Mouse (Mus musculus): ENCODE results near the gene Mecom.

Gene Mecom

GRCm38 (mm10) chr3:30101146-30101545 lies 446.7 kb downstream of the Mecom start:
- 89% methylated on average over 4 of the region's 4 CpGs for WGBS

DNA sequence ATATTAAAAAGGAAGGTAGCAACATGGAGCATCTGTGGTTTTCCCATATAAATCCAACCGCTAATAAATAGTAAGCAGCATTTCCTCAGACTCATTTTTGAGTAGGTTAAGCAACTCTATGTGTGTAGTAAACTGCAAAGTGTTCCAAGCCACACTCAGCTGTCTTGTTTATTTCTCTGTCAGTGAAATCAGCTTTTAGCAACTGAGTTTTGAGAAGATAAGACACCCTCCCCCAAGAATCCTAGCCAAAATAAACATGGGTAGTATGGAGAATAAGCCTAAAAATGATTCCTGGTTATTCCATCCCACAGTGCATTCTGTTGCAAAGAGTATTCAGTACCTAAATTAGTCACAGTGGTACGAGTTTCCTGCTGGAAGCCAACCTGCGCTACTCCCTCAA lies 450.1 kb downstream of the Mecom start:
- WGBS = 83% methylated on average over 3 of the region's 3 CpGs

DNA sequence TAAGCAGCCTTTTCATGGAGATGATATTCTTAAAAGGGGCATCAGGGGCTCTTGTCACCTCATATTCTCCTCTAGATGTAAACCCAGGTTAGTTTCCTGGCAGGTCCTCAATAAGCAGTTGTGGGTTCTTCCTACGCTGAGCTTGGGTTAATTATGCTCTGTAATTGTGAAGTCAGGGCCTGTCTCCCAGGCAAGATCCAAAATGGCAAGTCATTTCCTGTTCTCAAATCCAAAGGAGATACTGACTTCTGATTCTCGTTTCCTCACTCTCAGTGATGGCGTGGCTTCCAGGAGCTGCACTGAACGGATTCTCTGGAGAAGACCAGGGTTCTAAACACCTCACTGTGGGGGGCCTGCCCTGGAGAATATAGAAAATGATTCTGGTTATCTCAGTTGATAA lies 450.7 kb downstream of the Mecom start:
- WGBS = 81% methylated on average over 4 of the region's 4 CpGs

DNA sequence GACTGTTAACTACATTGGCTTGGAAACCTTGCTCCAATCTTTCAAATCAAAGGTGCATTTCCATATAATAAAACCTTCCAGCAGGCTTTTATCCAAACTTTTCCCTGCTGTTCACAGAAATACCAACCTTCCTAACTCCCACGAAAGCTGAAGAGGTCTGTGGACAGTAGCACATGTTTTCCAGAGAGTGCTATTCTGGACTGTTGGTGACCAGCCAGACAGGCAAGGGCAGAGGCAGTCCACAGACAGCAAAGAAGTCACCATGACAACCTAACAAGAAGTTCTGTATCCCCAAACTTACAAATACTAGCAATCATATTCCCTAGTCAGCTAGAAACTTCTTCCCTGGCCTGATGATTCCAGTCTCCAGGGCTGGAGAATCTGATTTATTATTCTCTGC lies 454.8 kb downstream of the Mecom start:
- 38% methylated on average over 1 of the region's 1 CpGs for WGBS

- WGBS = 77% methylated on average over 7 of the region's 7 CpGs
Observed at GRCm38 (mm10) chr3:30092481-30092880, 455.3 kb downstream of the Mecom start.

DNA sequence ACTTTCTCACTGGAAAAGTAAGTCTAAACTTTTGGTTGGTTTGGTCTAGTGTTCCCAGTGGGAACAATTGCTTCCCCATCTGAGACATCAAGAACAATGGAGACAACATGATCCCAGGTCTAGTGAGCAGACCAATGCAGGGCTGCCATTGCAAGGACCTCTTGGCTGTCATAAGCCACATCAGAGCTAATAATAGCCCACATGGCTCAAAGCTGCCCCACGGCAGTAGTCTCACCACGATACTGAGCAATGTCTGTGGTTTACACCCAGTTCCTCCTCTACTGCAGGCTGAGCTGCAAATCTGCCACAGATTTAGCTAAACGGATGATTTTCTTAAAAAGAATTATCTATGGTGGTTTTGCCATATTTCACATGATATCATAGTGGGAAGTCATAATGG lies 455.9 kb downstream of the Mecom start:
- WGBS = 82% methylated on average over 3 of the region's 3 CpGs

GRCm38 (mm10) chr3:30091401-30091800 lies 456.4 kb downstream of the Mecom start:
- 79% methylated on average over 1 of the region's 1 CpGs for WGBS

GRCm38 (mm10) chr3:30086139-30086538 lies 461.7 kb downstream of the Mecom start:
- WGBS = 95% methylated on average over 6 of the region's 6 CpGs

DNA sequence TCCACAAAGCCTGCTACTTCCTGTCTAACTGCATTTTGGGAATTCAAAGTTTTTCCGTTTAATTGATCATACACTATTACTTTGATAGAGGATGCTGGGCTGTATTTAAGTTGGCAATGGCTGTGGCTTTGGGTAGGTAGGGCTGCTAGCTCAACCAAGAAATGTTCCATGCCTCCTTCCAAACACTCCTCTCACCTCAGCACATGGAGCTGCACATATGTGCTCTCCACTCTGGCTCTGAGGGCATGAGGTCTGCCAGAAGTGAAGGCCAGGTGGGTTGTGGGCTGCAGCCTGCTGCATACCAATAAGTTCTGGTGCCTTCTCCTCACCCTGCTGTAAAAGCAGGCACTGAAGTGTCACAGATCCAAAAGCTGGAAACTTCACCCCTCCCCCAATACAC lies 464.0 kb downstream of the Mecom start:
- 79% methylated on average over 1 of the region's 1 CpGs for WGBS

DNA sequence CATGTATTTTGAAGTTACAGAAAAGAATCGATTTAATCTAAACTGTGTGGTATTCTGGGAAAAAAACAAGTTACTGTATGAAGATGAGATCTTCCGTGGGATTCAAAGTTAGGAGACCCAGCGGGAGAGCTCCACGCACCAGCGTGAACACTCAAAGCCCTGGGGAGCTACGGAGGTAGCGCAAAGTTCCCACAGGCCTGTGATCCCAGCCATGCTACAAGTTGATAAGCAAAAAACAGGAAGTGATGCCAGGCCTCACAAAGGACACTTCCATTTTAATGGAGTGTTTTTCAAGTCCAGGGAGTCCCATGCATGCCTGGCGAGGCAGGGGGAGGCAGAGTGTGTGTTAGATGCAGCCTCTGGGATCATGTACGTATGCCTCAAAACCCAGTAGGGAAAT lies 464.5 kb downstream of the Mecom start:
- 86% methylated on average over 9 of the region's 9 CpGs for WGBS

DNA sequence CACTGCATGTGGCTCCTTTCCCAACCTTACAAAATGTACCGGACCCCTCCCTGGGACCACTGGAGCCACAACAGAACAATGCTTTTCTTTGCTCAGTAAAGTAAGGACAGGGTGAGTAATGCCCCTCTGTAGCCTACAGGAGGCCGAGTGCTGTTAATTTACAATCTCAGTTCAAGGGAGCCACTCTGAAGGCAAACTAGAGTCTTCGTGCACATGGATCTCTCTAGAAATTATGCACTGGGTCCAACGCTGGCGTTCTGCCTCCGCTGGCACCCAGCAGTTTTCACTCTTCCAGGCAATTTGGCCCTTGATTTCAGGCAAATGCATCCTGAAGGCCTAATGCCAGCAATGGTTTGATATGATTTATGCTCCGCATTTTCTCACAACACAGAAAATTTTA lies 467.0 kb downstream of the Mecom start:
- WGBS = 65% methylated on average over 7 of the region's 7 CpGs

- WGBS = 89% methylated on average over 7 of the region's 7 CpGs
Observed at GRCm38 (mm10) chr3:30076522-30076921, 471.3 kb downstream of the Mecom start.

- 87% methylated on average over 7 of the region's 7 CpGs for WGBS
Observed at GRCm38 (mm10) chr3:30066519-30066918, 481.3 kb downstream of the Mecom start.

DNA sequence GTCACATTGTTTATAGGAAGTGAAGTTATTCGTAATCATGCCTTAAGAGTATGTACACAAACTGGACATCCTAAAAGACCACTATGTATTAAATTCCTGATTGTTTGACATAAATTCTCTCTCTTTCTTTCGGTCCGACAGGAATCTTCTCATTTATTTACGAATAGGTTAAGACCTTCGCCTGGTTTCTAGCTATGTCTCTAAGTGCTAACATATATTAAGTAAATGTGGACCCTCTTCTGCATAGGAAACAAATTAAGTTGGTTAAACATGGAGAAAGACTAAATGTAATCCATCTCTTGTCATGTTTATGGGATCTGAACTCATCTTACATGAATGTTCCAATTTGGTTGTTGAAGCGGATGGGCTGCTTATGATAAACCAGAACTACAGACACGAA lies 487.8 kb downstream of the Mecom start:
- 95% methylated on average over 7 of the region's 7 CpGs for WGBS

DNA sequence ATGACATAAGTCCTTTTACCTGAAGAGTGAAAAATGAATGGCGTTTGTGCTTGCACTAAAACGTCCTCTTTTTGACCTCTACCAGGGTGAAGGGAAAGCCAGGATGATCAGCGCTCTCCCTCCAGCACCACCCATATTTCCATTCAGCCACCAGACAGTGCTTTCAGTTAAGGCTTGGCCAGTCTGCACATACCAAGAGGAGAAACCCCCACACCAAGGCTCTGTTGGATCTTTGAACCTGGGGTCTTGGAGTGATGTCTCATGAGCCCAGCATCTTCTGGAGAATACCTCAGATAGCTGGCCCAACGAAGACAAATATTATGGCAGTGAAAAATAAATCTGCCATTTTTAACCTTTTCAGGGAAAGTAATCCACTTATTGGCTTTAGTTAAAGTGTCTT lies 488.2 kb downstream of the Mecom start:
- WGBS = 88% methylated on average over 4 of the region's 4 CpGs

DNA sequence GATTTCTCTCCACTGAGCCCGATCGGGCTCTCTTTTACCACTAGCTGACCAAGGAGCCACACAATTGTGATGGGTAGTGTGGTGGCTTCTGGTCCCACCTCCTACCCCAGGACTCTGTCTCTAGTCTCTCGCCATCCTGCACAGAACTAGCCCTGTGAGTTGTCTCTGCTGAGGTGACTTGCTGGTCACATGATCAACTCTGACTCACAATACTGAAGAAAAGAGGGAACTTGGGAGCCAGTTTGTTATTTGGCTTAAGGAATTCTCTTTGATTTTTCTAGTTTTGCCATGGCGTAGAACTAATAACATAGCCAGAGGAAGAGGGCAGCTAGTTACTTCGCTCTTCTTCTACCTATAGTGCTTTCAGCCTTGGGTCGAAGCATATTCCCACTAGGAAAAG lies 496.5 kb downstream of the Mecom start:
- WGBS = 95% methylated on average over 6 of the region's 6 CpGs

GRCm38 (mm10) chr3:30050795-30051194 lies 497.0 kb downstream of the Mecom start:
- WGBS = 82% methylated on average over 5 of the region's 5 CpGs

- 81% methylated on average over 5 of the region's 5 CpGs for WGBS
Observed at GRCm38 (mm10) chr3:30048792-30049191, 499.0 kb downstream of the Mecom start.

- WGBS = 68% methylated on average over 4 of the region's 4 CpGs
Observed at GRCm38 (mm10) chr3:30048157-30048556, 499.7 kb downstream of the Mecom start.

DNA sequence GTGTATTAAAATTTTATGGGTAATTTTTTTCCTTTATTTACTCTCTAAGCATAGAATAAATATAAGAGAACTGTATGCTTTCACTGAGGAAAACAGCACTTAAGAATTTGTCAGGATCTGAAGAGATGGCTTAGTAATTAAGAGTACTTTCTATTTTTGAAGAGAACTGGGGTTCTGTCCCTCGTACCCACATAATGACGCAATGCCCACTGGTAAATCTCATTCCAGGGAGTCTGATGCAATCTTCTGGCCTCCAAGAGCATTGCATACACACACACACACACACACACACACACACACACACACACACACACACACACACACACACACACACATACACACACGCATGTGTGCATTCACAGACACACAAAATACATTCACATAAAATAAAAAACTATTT lies 504.3 kb downstream of the Mecom start:
- WGBS = 90% methylated on average over 3 of the region's 3 CpGs

GRCm38 (mm10) chr3:30038545-30038944 lies 509.3 kb downstream of the Mecom start:
- WGBS = 75% methylated on average over 3 of the region's 3 CpGs

DNA sequence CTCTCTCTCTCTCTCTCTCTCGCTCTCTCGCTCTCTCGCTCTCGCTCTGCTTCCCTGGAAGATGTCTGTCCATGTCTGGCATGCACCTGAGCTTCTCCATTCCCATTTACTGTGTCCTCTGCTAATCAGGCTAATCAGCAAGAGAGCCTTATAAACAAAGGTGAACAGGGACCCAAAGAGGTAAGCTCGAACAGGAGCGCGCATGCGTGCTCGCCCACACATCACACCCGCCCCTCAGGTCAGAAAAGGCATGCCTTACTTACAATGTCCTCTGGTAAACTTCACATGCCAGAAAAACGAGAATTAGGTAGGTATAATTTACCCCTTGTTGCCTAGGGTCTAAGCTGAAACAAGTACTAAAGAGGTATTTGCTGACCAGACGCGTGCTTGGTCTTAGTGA lies 527.8 kb downstream of the Mecom start:
- whole genome bisulfite sequencing = 92% methylated on average over 13 of the region's 13 CpGs

- 81% methylated on average over 8 of the region's 8 CpGs for WGBS
Observed at GRCm38 (mm10) chr3:30019411-30019810, 528.4 kb downstream of the Mecom start.

DNA sequence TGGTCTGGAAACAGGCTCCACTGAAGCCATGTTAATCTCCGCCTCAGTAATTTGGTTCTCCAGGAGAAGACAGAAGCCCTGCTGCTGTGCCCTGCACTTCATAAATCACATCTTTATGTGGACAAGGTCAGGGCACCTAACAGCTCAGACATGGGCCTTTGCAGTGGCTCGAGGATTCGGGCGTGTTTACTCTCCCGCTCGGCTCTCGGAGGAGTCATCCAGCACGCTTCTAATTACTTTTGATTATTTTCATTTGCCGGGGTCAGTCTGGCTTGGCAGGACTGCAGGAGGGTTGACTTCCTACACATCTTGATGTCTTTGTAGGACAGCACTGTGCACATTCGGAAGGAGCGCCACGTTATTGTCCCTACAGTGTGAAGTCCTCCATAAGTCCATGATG lies 529.6 kb downstream of the Mecom start:
- 68% methylated on average over 12 of the region's 12 CpGs for WGBS

- WGBS = 89% methylated on average over 5 of the region's 5 CpGs
Observed at GRCm38 (mm10) chr3:30016766-30017165, 531.0 kb downstream of the Mecom start.
